Mouse (Mus musculus) cerebellum, adult 11-12 months (tissue): ENCODE data around the gene S100a16.

Experiments
- DNase-seq: peaks from one replicate; pipeline ENCODE4 v3.0.0; 2022

Gene S100a16

GRCm38 (mm10) chr3:90525421-90525820 is 11.6 kb upstream of the S100a16 start:
- DNase-seq, result peak; percentile 17

- DNase-seq, result no peak
Observed at GRCm38 (mm10) chr3:90526076-90526475, 11.0 kb upstream of the S100a16 start.

GRCm38 (mm10) chr3:90526580-90526979 is 10.5 kb upstream of the S100a16 start, which contains the start of gene S100a14:
TSS of gene S100a14 (plus strand) at chr3:90526856.
- no peak for DNase-seq

- no peak for DNase-seq
Observed at GRCm38 (mm10) chr3:90527291-90527873, 9.7 kb upstream of the S100a16 start.

- no peak for DNase-seq
Observed at GRCm38 (mm10) chr3:90531713-90532112, 5.3 kb upstream of the S100a16 start.

GRCm38 (mm10) chr3:90535446-90535845 is 1.6 kb upstream of the S100a16 start:
- DNase-seq, result no peak

- DNase-seq, result no peak
Observed at GRCm38 (mm10) chr3:90537905-90538296, 847 bp downstream of the S100a16 start.

- DNase-seq, result no peak
Observed at GRCm38 (mm10) chr3:90540904-90541303, 3.9 kb downstream of the S100a16 start.

- no peak for DNase-seq
Observed at GRCm38 (mm10) chr3:90549676-90550420, 12.8 kb downstream of the S100a16 start.

- no peak for DNase-seq
Observed at GRCm38 (mm10) chr3:90550421-90550790, 13.4 kb downstream of the S100a16 start.

GRCm38 (mm10) chr3:90552231-90552630 is 15.2 kb downstream of the S100a16 start:
- no peak for DNase-seq

- peak; percentile 24 for DNase-seq
Observed at GRCm38 (mm10) chr3:90555954-90556353, 18.9 kb downstream of the S100a16 start.

GRCm38 (mm10) chr3:90560008-90560628 is 23.1 kb downstream of the S100a16 start, which contains the start of gene S100a3:
TSS of gene S100a3 (plus strand) at chr3:90560578.
- no peak for DNase-seq

GRCm38 (mm10) chr3:90574691-90575090 is 37.6 kb downstream of the S100a16 start:
- no peak for DNase-seq

GRCm38 (mm10) chr3:90575320-90575719 is 38.3 kb downstream of the S100a16 start:
- DNase-seq, result no peak

- no peak for DNase-seq
Observed at GRCm38 (mm10) chr3:90576351-90577001, 39.4 kb downstream of the S100a16 start.

GRCm38 (mm10) chr3:90579433-90579832 is 42.4 kb downstream of the S100a16 start:
- DNase-seq, result no peak

GRCm38 (mm10) chr3:90581141-90581540 is 44.1 kb downstream of the S100a16 start:
- DNase-seq, result no peak

GRCm38 (mm10) chr3:90582156-90582555 is 45.1 kb downstream of the S100a16 start:
- no peak for DNase-seq

GRCm38 (mm10) chr3:90582556-90582955 is 45.5 kb downstream of the S100a16 start:
- no peak for DNase-seq

- no peak for DNase-seq
Observed at GRCm38 (mm10) chr3:90583893-90584292, 46.8 kb downstream of the S100a16 start.

- no peak for DNase-seq
Observed at GRCm38 (mm10) chr3:90585595-90585994, 48.5 kb downstream of the S100a16 start.

GRCm38 (mm10) chr3:90586016-90586643 is 49.1 kb downstream of the S100a16 start:
- DNase-seq, result no peak
